28 mouse cellular contexts compared by ENCODE assay signal in the genomic region with DNA sequence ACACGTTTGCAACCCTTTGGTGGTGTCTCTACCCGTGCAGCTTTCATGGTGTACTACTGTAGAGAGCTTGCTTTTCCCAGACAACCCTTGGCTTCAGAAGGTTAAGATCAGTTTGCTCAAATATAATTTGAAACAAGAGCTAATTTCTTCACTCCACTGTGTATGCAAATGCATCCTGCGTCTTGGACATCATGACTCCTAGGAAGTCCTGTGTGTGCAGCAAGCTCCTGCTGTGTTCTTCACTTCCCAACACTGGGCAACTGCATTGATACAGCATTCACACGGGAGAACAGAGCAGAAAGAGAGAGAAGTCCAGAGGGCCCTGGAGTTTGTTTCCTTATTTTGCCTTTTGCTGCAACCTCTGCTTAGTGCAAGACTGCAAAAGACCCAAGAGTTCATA. TPM values are rescaled to one million over a fixed set of nuclear protein-coding genes. Genes with fewer than 3 reads are reported as not detected.
"Had no signal": no experiment of that assay in that cellular context is flagged by ENCODE, and none has a peak within 500 bp of the region (broad histone marks: within the 10 kb centered on the region; RNA-seq: fewer than 3 reads in every experiment).

No protein-coding gene starts in this region.

- ATAC-seq: forebrain, embryonic 13.5 days; forebrain, embryonic 14.5 days; forebrain, embryonic 15.5 days; forebrain, embryonic 16.5 days; forebrain, postnatal 0 days had no signal

- H3K9me3 ChIP-seq: embryonic facial prominence, embryonic 10.5 days; embryonic facial prominence, embryonic 12.5 days; embryonic facial prominence, embryonic 13.5 days; embryonic facial prominence, embryonic 15.5 days; forebrain, embryonic 10.5 days; forebrain, embryonic 12.5 days; forebrain, embryonic 13.5 days; forebrain, embryonic 15.5 days had no signal

- H3K4me2 ChIP-seq: embryonic facial prominence, embryonic 15.5 days; forebrain, embryonic 12.5 days; forebrain, embryonic 13.5 days; forebrain, embryonic 15.5 days had no signal

- H3K9ac ChIP-seq: embryonic facial prominence, embryonic 12.5 days; embryonic facial prominence, embryonic 13.5 days; embryonic facial prominence, embryonic 15.5 days; forebrain, embryonic 12.5 days; forebrain, embryonic 13.5 days; forebrain, embryonic 15.5 days; forebrain, postnatal 0 days had no signal

- H3K36me3 ChIP-seq: embryonic facial prominence, embryonic 10.5 days; embryonic facial prominence, embryonic 12.5 days; embryonic facial prominence, embryonic 13.5 days; embryonic facial prominence, embryonic 15.5 days; forebrain, embryonic 10.5 days; forebrain, embryonic 12.5 days; forebrain, embryonic 15.5 days had no signal

- H3K27me3 ChIP-seq: embryonic facial prominence, embryonic 12.5 days; embryonic facial prominence, embryonic 13.5 days; embryonic facial prominence, embryonic 15.5 days had no signal

- DNase-seq: cerebellum, adult 8-10 months; cerebellum, adult 9-10 months; cerebellum, adult 9-11 months; cerebellum, postnatal 10 days; cerebellum, postnatal 14 days; cerebellum, postnatal 25 days; cerebellum, postnatal 36 days; forebrain, postnatal 0 days; gastrocnemius, adult 2 months; gastrocnemius, postnatal 10 days; gastrocnemius, postnatal 14 days; gastrocnemius, postnatal 25 days; gastrocnemius, postnatal 36 days; heart, adult 11 months; heart, adult 18-20 months; heart, adult 2 months had no signal

- H3K27ac ChIP-seq: embryonic facial prominence, embryonic 10.5 days; embryonic facial prominence, embryonic 13.5 days; forebrain, embryonic 10.5 days; forebrain, embryonic 12.5 days; forebrain, embryonic 13.5 days; forebrain, embryonic 15.5 days; gastrocnemius, adult 2 months; heart, adult 2 months had no signal

- H3K4me1 ChIP-seq: embryonic facial prominence, embryonic 15.5 days had no signal

- H3K4me3 ChIP-seq: embryonic facial prominence, embryonic 10.5 days; embryonic facial prominence, embryonic 12.5 days; embryonic facial prominence, embryonic 13.5 days; embryonic facial prominence, embryonic 15.5 days; erythroblast, embryonic 14.5 days; forebrain, embryonic 10.5 days; forebrain, embryonic 12.5 days; forebrain, embryonic 13.5 days; forebrain, embryonic 15.5 days; gastrocnemius, adult 2 months; heart, adult 2 months had no signal

RNA-seq across cellular contexts. Expression of gene Cacna2d1, which starts 48.1 kb away (rescaled TPM):
- total RNA-seq: granulocyte monocyte progenitor cell, adult 5-6 weeks had no signal
- polyA plus RNA-seq: erythroblast, embryonic 14.5 days had no signal
